Mouse (Mus musculus): ENCODE data around the gene Coro1c. TPM values are rescaled to one million over a fixed set of nuclear protein-coding genes. Genes with fewer than 3 reads are reported as not detected.

Coro1c gene
- polyA plus RNA-seq, 1 experiment = 19.9 TPM

- Histone ChIP-seq H3K4me3 (ENCODE audit: insufficient read depth, low read depth, low read length) (no peak overlapping the region), H3K4me1 (ENCODE audit: control insufficient read depth, insufficient read depth, insufficient read length, low read length) (peaks cover 5% of the 10 kb centered on the region; the same call in 1 of the 2 replicates), H3K27ac (replicated peaks; ENCODE audit: low read depth, low read length) (no peak overlapping the region)
Measured at GRCm38 (mm10) chr5:113862418-113862817, 46.1 kb downstream of the Coro1c start.

- Histone ChIP-seq H3K4me3 (ENCODE audit: insufficient read depth, low read depth, low read length) (no peak overlapping the region), H3K4me1 (ENCODE audit: control insufficient read depth, insufficient read depth, insufficient read length, low read length) (peaks cover 5% of the 10 kb centered on the region; the same call in 1 of the 2 replicates), H3K27ac (replicated peaks; ENCODE audit: low read depth, low read length) (no peak overlapping the region)
Measured at GRCm38 (mm10) chr5:113861294-113861693, 47.3 kb downstream of the Coro1c start.

GRCm38 (mm10) chr5:113858971-113859370 is 49.6 kb downstream of the Coro1c start:
- no peak overlapping the region for H3K4me3 ChIP-seq (ENCODE audit: insufficient read depth, low read depth, low read length)
- peak overlapping the region; percentile 60 for H3K27ac ChIP-seq (replicated peaks; ENCODE audit: low read depth, low read length)
- peaks cover 5% of the 10 kb centered on the region for H3K4me1 ChIP-seq (ENCODE audit: control insufficient read depth, insufficient read depth, insufficient read length, low read length)

GRCm38 (mm10) chr5:113858550-113858949 is 50.0 kb downstream of the Coro1c start:
- H3K27ac ChIP-seq (replicated peaks; ENCODE audit: low read depth, low read length) = no peak overlapping the region
- H3K4me3 ChIP-seq (ENCODE audit: insufficient read depth, low read depth, low read length) = no peak overlapping the region
- H3K4me1 ChIP-seq (ENCODE audit: control insufficient read depth, insufficient read depth, insufficient read length, low read length) = peaks cover 5% of the 10 kb centered on the region

GRCm38 (mm10) chr5:113857631-113858030 is 50.9 kb downstream of the Coro1c start:
- peaks cover 5% of the 10 kb centered on the region for H3K4me1 ChIP-seq (ENCODE audit: control insufficient read depth, insufficient read depth, insufficient read length, low read length)
- no peak overlapping the region for H3K4me3 ChIP-seq (ENCODE audit: insufficient read depth, low read depth, low read length)
- no peak overlapping the region for H3K27ac ChIP-seq (replicated peaks; ENCODE audit: low read depth, low read length)

- H3K27ac ChIP-seq (replicated peaks; ENCODE audit: low read depth, low read length) = no peak overlapping the region
- H3K4me3 ChIP-seq (ENCODE audit: insufficient read depth, low read depth, low read length) = no peak overlapping the region
- peaks cover 5% of the 10 kb centered on the region for H3K4me1 ChIP-seq (ENCODE audit: control insufficient read depth, insufficient read depth, insufficient read length, low read length)
Measured at GRCm38 (mm10) chr5:113856631-113857030, 51.9 kb downstream of the Coro1c start.

GRCm38 (mm10) chr5:113855696-113856095 is 52.9 kb downstream of the Coro1c start:
- Histone ChIP-seq H3K27ac (replicated peaks; ENCODE audit: low read depth, low read length) (no peak overlapping the region), H3K4me3 (ENCODE audit: insufficient read depth, low read depth, low read length) (no peak overlapping the region), H3K4me1 (ENCODE audit: control insufficient read depth, insufficient read depth, insufficient read length, low read length) (peaks cover 5% of the 10 kb centered on the region)

- Histone ChIP-seq H3K27ac (replicated peaks; ENCODE audit: low read depth, low read length) (no peak overlapping the region), H3K4me1 (ENCODE audit: control insufficient read depth, insufficient read depth, insufficient read length, low read length) (peaks cover 5% of the 10 kb centered on the region), H3K4me3 (ENCODE audit: insufficient read depth, low read depth, low read length) (no peak overlapping the region)
Measured at GRCm38 (mm10) chr5:113855117-113855516, 53.4 kb downstream of the Coro1c start.

GRCm38 (mm10) chr5:113854494-113854893 is 54.1 kb downstream of the Coro1c start:
- no peak overlapping the region for H3K4me3 ChIP-seq (ENCODE audit: insufficient read depth, low read depth, low read length)
- H3K27ac ChIP-seq (replicated peaks; ENCODE audit: low read depth, low read length) = no peak overlapping the region
- H3K4me1 ChIP-seq (ENCODE audit: control insufficient read depth, insufficient read depth, insufficient read length, low read length) = peaks cover 3% of the 10 kb centered on the region

GRCm38 (mm10) chr5:113853541-113853940 is 55.0 kb downstream of the Coro1c start:
- Histone ChIP-seq H3K4me3 (ENCODE audit: insufficient read depth, low read depth, low read length) (no peak overlapping the region), H3K4me1 (ENCODE audit: control insufficient read depth, insufficient read depth, insufficient read length, low read length) (no peaks in the 10 kb centered on the region; the same call in 1 of the 2 replicates), H3K27ac (replicated peaks; ENCODE audit: low read depth, low read length) (no peak overlapping the region)

GRCm38 (mm10) chr5:113852463-113852862 is 56.1 kb downstream of the Coro1c start:
- Histone ChIP-seq H3K27ac (replicated peaks; ENCODE audit: low read depth, low read length) (no peak overlapping the region), H3K4me1 (ENCODE audit: control insufficient read depth, insufficient read depth, insufficient read length, low read length) (no peaks in the 10 kb centered on the region; the same call in 1 of the 2 replicates), H3K4me3 (ENCODE audit: insufficient read depth, low read depth, low read length) (no peak overlapping the region)

GRCm38 (mm10) chr5:113850680-113851230 is 57.8 kb downstream of the Coro1c start:
- Histone ChIP-seq H3K4me3 (ENCODE audit: insufficient read depth, low read depth, low read length) (no peak overlapping the region), H3K27ac (replicated peaks; ENCODE audit: low read depth, low read length) (no peak overlapping the region), H3K4me1 (ENCODE audit: control insufficient read depth, insufficient read depth, insufficient read length, low read length) (no peaks in the 10 kb centered on the region; the same call in 1 of the 2 replicates)

GRCm38 (mm10) chr5:113847636-113848035 is 60.9 kb downstream of the Coro1c start:
- Histone ChIP-seq H3K27ac (replicated peaks; ENCODE audit: low read depth, low read length) (no peak overlapping the region), H3K4me1 (ENCODE audit: control insufficient read depth, insufficient read depth, insufficient read length, low read length) (no peaks in the 10 kb centered on the region)

GRCm38 (mm10) chr5:113846656-113847055 is 61.9 kb downstream of the Coro1c start:
- no peak overlapping the region for H3K4me3 ChIP-seq (ENCODE audit: insufficient read depth, low read depth, low read length)
- H3K4me1 ChIP-seq (ENCODE audit: control insufficient read depth, insufficient read depth, insufficient read length, low read length) = no peaks in the 10 kb centered on the region
- H3K27ac ChIP-seq (replicated peaks; ENCODE audit: low read depth, low read length) = no peak overlapping the region

More at GRCm38 (mm10) chr5:113847636-113848035, 60.9 kb downstream of the Coro1c start:
- H3K4me3 ChIP-seq (ENCODE audit: insufficient read depth, low read depth, low read length) = no peak overlapping the region

GRCm38 (mm10) chr5:113845627-113846026 is 62.9 kb downstream of the Coro1c start:
- Histone ChIP-seq H3K4me3 (ENCODE audit: insufficient read depth, low read depth, low read length) (no peak overlapping the region), H3K4me1 (ENCODE audit: control insufficient read depth, insufficient read depth, insufficient read length, low read length) (no peaks in the 10 kb centered on the region), H3K27ac (replicated peaks; ENCODE audit: low read depth, low read length) (no peak overlapping the region)

- Histone ChIP-seq H3K4me1 (ENCODE audit: control insufficient read depth, insufficient read depth, insufficient read length, low read length) (no peaks in the 10 kb centered on the region), H3K27ac (replicated peaks; ENCODE audit: low read depth, low read length) (no peak overlapping the region), H3K4me3 (ENCODE audit: insufficient read depth, low read depth, low read length) (no peak overlapping the region)
Measured at GRCm38 (mm10) chr5:113844721-113845120, 63.8 kb downstream of the Coro1c start.

Data from brown adipose tissue, adult 24 weeks (tissue).